Mouse (Mus musculus) liver, adult 2 months (tissue): ENCODE measurements around the gene Samd15. TPM values are rescaled to one million over a fixed set of nuclear protein-coding genes. Genes with fewer than 3 reads are reported as not detected.
A peak's percentile ranks its signal among the peaks of the same experiment; 100 is the strongest.
"Not testable (repeated sequence)": the region's sequence is repeated elsewhere in the genome, so short reads cannot be mapped to it uniquely, and the experiment has no call there.

Experiments
- DNase-seq: peaks from one replicate; pipeline ENCODE4 v3.0.0-alpha.2; 2011; ENCODE audit warnings: low read depth, low spot score; ENCODE audit errors: extremely low read depth
- H3K27ac ChIP-seq: fragments of 200-500 bp; replicated peaks from 2 replicates; pipeline ENCODE4 v1.5.1; 2012; ENCODE audit warnings: low read depth, mild to moderate bottlenecking, control low read depth, inconsistent platforms, low read length; ENCODE audit not compliant: insufficient read depth
- H3K27me3 ChIP-seq: fragments of 200-500 bp; 2 replicates; pipeline ENCODE4 v1.6.1; 2012; ENCODE audit warnings: mild to moderate bottlenecking, moderate library complexity, low read length, inconsistent platforms; ENCODE audit not compliant: control insufficient read depth, insufficient read depth
- H3K36me3 ChIP-seq: fragments of 200-500 bp; 2 replicates; pipeline ENCODE4 v1.6.1; 2012; ENCODE audit warnings: low read length, inconsistent platforms; ENCODE audit not compliant: control insufficient read depth, insufficient read depth
- H3K4me1 ChIP-seq: fragments of 200-500 bp; 2 replicates; pipeline ENCODE4 v1.6.1; 2011; ENCODE audit warnings: low read length; ENCODE audit not compliant: control insufficient read depth, insufficient read depth
- H3K4me3 ChIP-seq: fragments of 200-500 bp; 2 replicates; pipeline ENCODE4 v1.5.1; 2011; ENCODE audit warnings: low read depth, mild to moderate bottlenecking, control low read depth, low read length, moderate library complexity; ENCODE audit not compliant: insufficient read depth
- H3K79me2 ChIP-seq: fragments of 200-500 bp; 2 replicates; pipeline ENCODE4 v1.6.1; 2012; ENCODE audit warnings: inconsistent platforms, mild to moderate bottlenecking, low read length, moderate library complexity; ENCODE audit not compliant: control insufficient read depth, insufficient read depth
- H3K9ac ChIP-seq: fragments of 200-500 bp; 2 replicates; pipeline ENCODE4 v1.6.1; 2012; ENCODE audit warnings: low read depth, mild to moderate bottlenecking, control low read depth, inconsistent platforms, low read length
- CTCF ChIP-seq: fragments of 200-500 bp; IDR thresholded peaks from 2 replicates; pipeline ENCODE4 v1.5.1; 2011; ENCODE audit warnings: low read depth, low read length, control low read depth
- POLR2A ChIP-seq: fragments of 200-500 bp; IDR thresholded peaks from 2 replicates; pipeline ENCODE4 v1.6.1; 2011; ENCODE audit warnings: low read length, control low read depth; ENCODE audit not compliant: insufficient read depth; ENCODE audit errors: extremely low read depth
- WGBS: fragments of 180-500 bp; shearing (Covaris S2); methylation state at CpG from one replicate; pipeline ENCODE4 v1.1.7; 2018; 5-methylcytosine and 5-hydroxymethylcytosine counted together
- polyA plus RNA-seq: library from polyadenylated mRNA; depleted of rRNA; stranded (reverse); fragments of >200 nt; gene quantifications from 2 replicates; pipeline ENCODE4 v1.2.3, GENCODE M21; 2012
- total RNA-seq: library from RNA; depleted of rRNA; stranded (reverse); fragments of >200 nt; gene quantifications from 2 replicates; pipeline ENCODE4 v1.2.3, GENCODE M21; 2014

The Samd15 gene
- total and polyA plus RNA-seq, 2 experiments: not detected

GRCm38 (mm10) chr12:87199973-87200586 lies 557 bp downstream of the Samd15 start, which contains the start of gene Tmed8:
Gene Tmed8, minus strand, starts transcription at chr12:87200454.
- TF ChIP-seq POLR2A: no peak
- no peak for TF ChIP-seq CTCF
- WGBS: under 1% methylated on average over 70 of the region's 70 CpGs
- Histone ChIP-seq H3K4me1 (peaks cover 4% of the 10 kb centered on the region; the same call in 1 of the 2 replicates), H3K27ac (no peak within 1 kb of the TSS), H3K9ac (peak within 1 kb of the TSS; percentile 91), H3K4me3 (peak within 1 kb of the TSS; percentile 90), H3K36me3 (no peaks in the 10 kb centered on the region), H3K79me2 (peaks cover 4% of the 10 kb centered on the region; the same call in 1 of the 2 replicates), H3K27me3 (no peaks in the 10 kb centered on the region)
- DNase-seq: peak; percentile 72

- Histone ChIP-seq H3K27ac (no peak overlapping the region), H3K36me3 (no peaks in the 10 kb centered on the region), H3K4me3 (no peak overlapping the region), H3K9ac (no peak overlapping the region), H3K27me3 (no peaks in the 10 kb centered on the region), H3K79me2 (peaks cover 4% of the 10 kb centered on the region; the same call in 1 of the 2 replicates), H3K4me1 (peaks cover 4% of the 10 kb centered on the region; the same call in 1 of the 2 replicates)
- 65% methylated on average over 5 of the region's 5 CpGs for WGBS
- TF ChIP-seq POLR2A (no peak), CTCF (no peak)
- DNase-seq: no peak
These were observed 2.2 kb downstream of the Samd15 start for GRCm38 (mm10) chr12:87201694-87202093.

- H3K36me3 ChIP-seq, H3K27ac ChIP-seq, H3K79me2 ChIP-seq, H3K9ac ChIP-seq, H3K4me1 ChIP-seq, DNase-seq, H3K4me3 ChIP-seq, H3K27me3 ChIP-seq: not testable (repeated sequence)
- WGBS: 96% methylated on average over 5 of the region's 5 CpGs
These were observed 6.3 kb downstream of the Samd15 start for GRCm38 (mm10) chr12:87205789-87206188.

DNA sequence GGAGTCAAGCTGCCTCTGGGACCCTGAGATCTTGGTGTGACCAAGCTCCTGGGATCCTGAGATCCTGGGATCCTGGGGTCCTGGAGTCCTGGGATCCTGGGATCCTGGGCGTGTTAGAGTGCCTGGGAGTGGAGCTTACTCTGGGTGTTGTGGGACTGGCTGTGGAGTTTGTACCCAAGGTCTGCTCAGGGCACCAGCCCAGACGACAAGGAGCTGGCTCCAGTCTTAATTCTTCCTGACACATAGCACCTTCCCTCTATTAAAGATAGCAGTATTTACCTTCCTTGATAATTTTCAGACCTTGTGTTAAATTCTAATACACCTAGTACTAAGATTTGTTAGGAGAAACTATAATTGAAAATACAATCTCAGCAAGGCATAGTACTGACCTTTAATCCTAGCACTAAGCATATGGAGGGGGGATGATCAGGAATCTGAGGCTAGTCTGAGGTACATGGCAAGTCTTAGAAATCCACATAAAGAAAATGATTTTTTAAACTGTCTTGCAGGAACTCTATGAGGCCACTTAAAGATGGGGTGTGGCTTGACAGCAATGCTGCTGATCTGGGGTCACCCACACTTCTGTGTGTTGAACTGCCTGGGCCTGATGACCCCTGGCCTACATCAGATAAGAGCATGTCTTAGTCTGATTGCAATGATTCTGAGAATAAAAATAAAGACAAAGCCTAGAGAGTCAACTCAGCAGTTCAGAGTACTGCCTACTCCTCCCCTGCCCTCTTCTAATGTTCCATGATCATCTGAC lies 13.5 kb downstream of the Samd15 start:
- Histone ChIP-seq H3K4me1 (no peaks in the 10 kb centered on the region), H3K4me3 (no peak overlapping the region), H3K36me3 (no peaks in the 10 kb centered on the region), H3K79me2 (no peaks in the 10 kb centered on the region), H3K27me3 (no peaks in the 10 kb centered on the region), H3K9ac (no peak overlapping the region), H3K27ac (no peak overlapping the region)
- TF ChIP-seq POLR2A (no peak), CTCF (no peak)
- no peak for DNase-seq
- WGBS: 88% methylated on average over 2 of the region's 2 CpGs

- Histone ChIP-seq H3K36me3 (no peaks in the 10 kb centered on the region), H3K79me2 (no peaks in the 10 kb centered on the region), H3K27me3 (no peaks in the 10 kb centered on the region), H3K4me3 (no peak overlapping the region), H3K9ac (no peak overlapping the region), H3K4me1 (no peaks in the 10 kb centered on the region), H3K27ac (no peak overlapping the region)
- WGBS: 65% methylated on average over 2 of the region's 2 CpGs
- DNase-seq: no peak
- TF ChIP-seq POLR2A: no peak
- TF ChIP-seq CTCF: no peak
These were observed 16.5 kb downstream of the Samd15 start for GRCm38 (mm10) chr12:87216053-87216452.

- DNase-seq: no peak
- no peaks in the 10 kb centered on the region for H3K36me3 ChIP-seq
- H3K27me3 ChIP-seq: no peaks in the 10 kb centered on the region
- H3K79me2 ChIP-seq: no peaks in the 10 kb centered on the region
- no peak overlapping the region for H3K27ac ChIP-seq
- H3K9ac ChIP-seq: no peak overlapping the region
- H3K4me1 ChIP-seq: no peaks in the 10 kb centered on the region
- H3K4me3 ChIP-seq: no peak overlapping the region
- TF ChIP-seq POLR2A (no peak), CTCF (no peak)
These were observed 18.1 kb downstream of the Samd15 start for GRCm38 (mm10) chr12:87217596-87217995.
